Mouse (Mus musculus) urinary bladder, postnatal 14 days (tissue): ENCODE measurements around the gene Vcan.
"Not testable (repeated sequence)": the region's sequence is repeated elsewhere in the genome, so short reads cannot be mapped to it uniquely, and the experiment has no call there.

Experiments
- DNase-seq: peaks from one replicate; pipeline ENCODE4 v3.0.0; 2021; ENCODE audit warnings: low spot score

The Vcan gene

DNA sequence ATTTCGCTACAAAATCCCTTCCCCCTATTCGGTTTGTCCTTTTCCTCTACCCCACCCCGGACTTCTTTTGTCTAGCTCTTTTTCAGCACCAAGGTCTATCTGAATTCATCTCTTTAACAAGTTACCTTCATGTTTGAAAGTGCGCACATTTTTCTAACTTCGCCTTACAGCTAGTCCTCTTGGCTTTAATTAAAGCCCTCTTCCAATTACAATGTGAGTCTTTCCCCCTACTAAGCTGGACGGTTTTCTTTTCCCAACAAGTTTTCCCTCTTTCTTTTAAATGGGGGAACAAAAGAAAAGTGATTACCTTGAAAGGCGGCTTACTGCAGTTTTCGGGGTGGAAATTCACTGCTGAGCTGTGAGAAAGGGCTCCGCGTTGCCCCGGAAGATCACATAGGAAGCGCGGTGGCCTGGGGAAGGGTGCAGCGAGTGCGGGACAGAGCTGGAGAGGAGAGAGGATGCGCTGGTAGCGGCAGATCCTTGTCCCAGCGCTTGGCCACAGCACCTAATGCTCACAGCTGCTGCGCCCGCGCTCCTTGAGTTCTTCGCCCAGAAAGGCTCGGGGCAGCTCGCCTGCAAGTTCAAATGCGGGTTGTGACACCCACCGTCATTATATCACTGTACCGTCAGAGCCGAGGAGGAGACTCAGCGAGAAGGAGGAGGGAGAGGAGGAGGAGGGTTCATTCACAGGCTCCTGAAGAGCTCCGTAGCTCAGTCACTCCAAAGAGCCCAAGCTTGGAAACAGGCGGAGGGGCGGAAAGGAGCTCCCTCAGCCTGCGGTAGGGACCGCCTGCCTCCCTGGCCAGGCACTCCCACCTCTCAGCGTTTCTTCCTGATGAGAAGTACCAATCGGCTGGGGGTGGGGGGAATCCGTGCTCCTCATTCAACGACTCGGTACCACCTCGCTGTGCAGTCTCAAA, at the start of gene Vcan:
Vcan (minus strand) TSS at position 744 of the 920 bp plus-strand sequence.
- peak; percentile 34 for DNase-seq

DNA sequence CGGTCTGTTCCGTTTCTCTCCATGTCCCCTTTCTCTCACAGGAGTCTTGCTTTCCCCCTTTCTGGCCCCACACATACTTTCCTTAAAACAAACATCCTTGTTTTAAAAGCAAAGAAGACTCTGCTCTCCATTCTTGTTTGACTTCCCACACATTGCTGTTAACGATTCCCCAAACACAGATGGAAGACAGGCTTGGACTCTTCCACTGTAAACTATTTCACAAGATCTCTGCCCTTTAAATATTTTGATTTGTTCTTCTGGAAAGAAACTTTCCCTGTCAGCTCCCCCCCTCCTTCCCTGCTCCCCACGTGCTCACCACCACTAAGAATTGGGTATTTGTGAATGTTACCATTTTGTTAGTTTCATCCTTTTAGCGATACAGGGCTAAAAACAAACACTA, 49.2 kb upstream of the Vcan start:
- DNase-seq = no peak

DNA sequence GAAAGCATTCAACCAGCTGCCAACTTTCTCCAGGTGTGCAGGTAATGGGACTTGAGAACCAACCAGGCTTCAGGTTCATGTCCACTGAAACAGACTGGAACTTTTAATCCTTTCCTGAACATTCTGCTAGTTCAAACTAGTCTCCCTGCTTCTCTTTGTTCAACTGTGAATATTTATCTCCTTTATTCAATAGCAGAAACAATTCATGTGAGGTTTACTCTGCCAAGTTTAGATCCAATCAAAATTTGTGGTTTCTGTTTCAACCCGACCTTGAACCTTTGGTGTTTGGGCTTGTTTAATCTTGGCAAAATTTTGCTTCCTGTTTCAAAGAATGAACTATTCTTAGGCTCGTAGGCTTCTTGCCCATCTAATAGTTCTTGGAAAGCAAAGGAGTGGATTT, 40.6 kb upstream of the Vcan start:
- DNase-seq = no peak

DNA sequence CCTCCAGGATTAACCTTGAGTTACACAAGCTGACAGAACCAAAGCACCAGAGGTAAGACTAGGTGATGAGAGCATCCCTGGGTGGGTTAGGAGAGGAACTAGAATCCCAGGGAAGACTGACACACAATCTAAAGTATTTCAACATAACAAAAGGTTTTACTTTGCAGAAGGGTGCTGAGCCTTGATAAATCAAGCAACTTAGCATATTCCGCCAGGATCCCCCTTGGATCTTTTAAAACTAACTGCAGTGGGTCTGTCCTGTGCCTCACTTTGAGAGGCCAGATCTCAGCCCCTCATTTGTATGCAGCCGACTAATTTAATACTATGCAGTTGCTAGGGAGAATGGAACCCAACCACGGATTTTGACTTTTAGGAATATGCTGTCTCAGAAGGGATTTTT, 38.0 kb upstream of the Vcan start:
- no peak for DNase-seq

DNA sequence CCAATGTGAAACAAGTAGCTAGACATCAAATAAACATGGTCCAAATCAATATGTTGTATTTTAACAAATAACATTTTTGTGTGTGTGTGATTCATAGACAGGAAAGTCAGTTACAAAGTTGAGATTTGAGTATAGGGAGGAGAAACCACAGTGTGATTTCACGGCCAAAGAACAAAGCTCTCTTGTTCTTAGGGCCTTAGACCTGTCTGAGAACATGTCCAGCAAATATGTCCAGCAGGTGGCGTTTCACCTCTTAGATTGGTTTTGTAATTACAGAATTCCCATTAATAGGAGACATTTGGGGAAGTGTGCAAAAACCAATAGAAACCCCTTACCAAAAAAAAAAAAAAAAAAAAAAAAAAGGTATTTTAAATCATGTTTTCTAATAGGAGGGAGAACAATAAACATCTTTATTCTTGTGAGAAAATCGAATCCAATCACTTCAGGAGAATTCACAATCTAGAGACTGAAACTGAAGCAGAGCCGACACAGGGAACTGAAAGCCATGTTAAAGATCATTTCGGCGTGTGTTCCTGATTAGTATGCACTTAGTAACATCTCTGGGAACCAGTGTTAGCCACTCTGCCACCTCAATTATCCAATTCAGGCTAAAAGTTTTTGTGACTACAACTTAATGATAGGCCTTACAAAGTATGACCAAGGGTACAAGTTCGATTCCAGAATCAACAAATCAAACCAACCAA, 37.1 kb upstream of the Vcan start:
- peak; percentile 74 for DNase-seq

DNA sequence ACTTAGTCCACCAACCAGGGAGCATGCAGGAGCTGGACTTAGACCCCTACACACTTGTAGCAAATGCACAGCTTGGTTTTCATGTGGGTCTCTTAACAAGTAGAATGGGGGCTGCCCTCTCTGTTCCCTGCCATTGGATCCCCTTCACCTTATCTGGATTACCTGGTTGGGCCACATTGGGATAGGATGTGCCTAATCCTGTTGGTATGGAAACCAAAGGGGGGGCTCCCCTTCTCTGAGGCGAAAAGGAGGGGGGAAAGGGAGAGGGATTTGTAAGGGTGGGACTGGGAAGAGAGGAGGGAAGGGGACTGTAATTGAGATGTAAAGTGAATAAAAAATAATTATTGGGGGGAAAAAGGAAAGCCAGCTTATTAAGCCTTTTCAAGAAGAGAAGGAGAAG, 35.5 kb upstream of the Vcan start:
- no peak for DNase-seq

DNA sequence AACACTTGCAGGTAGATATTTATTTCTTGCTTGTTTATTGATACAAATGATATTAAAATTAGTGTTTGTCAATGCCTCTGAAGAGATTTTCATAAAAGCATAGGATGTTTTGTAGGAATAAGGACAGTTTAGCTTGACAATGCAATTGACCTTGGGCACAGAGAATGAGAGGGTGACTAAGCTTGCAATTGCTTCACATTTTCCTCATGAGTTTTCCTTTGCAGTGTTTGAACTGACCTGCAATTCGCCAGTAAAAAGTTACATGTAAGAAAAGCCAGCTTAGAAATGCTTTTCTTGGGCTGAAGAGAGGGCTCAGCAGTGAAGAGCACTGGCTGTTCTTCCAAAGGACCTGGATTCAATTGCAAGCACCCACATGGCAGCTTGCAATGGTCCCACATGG, 34.8 kb upstream of the Vcan start:
- no peak for DNase-seq

DNA sequence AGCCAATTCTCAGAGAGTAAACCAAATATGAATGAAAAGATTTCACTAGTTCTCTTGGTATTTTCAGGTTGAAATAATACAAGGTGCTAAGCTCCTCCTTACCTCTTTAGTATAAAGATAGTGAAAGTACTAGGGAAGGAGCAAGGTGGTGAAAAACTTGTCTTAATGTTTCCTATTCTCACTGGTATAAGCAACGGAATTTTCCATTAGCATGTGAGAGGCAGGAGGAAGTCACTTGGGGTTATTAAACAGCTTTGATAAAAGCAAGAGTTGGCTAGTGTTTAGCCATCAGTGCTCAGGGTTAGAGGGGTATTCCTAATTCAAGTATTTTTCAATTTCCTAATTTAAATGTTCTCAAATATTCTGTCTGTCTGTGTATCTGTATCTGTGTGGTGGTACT, 24.2 kb upstream of the Vcan start:
- DNase-seq = no peak

DNA sequence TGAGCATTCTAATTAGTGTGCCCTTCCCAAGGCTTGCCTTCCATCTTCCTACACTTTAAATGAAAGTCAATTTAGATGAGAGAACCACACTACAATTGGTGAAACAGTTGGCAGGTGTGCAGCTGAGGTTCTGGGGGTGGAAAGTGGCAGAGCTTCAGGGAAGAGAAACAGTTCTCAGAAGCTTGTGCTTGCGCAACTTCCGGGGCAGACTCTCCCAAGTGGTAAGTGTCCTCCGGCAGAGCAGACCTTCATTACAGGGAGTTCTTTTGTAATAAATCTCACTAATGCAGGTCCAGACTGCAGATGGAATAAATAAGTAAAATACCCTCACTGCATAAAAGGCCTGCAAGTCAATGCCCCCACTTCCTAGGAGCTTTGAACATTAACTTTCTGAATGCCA, 23.7 kb upstream of the Vcan start:
- no peak for DNase-seq

DNA sequence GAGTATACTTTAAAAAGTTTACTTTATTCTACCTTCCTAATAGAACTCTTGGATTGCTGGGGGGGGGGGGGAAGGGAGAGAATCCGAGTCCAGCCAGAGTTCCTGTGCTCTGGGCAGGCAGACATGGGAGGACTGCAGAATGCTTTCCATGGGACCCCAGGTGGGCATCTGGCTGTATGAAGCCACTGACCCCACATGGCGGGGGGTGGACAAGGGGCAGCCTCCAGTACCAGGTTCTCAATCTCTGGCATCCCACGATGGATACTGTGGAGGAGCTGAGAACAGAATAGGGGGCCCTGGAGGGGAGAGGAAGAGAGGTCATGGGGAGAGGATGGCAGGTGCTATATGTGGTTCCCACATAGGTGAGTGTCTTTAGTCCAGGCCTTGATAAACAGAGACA, 20.0 kb upstream of the Vcan start:
- DNase-seq = no peak

DNA sequence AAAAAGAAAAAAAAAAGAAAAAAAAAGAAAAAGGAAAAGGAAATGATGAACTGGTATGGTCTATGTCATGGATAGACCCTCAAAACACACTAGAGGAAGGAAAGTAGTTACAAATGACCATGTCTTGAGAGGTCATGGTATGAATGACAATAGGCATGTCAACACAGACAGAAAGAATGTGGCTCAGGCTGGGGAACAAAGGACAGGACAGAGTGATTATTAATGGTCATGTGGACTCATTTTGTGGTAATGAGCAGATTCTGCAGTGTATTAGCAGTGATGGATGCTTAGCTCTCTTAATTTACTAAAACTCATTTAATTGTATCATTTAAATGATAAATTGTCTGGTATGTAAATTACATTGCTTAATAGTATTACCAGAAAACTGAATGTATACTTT, 14.0 kb upstream of the Vcan start:
- no peak for DNase-seq

DNA sequence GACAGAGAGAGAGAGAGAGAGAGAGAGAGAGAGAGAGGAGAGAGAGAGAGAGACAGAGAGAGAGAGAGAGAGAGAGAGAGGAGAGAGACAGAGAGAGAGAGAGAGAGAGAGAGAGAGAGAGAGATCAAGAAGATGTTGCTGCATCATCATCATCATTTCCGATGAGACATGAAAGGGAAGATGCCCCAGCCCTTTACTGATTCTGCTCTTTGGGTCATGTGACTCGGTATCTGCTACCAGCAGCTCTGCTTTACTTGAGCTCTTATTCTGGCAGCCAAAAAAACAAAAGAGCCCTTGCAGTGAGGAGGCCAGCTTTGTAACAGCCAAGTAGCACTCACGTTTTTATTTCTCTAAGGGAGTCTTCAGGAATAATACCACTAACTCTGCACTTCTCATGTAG, 8.3 kb upstream of the Vcan start:
- not testable (repeated sequence) for DNase-seq

DNA sequence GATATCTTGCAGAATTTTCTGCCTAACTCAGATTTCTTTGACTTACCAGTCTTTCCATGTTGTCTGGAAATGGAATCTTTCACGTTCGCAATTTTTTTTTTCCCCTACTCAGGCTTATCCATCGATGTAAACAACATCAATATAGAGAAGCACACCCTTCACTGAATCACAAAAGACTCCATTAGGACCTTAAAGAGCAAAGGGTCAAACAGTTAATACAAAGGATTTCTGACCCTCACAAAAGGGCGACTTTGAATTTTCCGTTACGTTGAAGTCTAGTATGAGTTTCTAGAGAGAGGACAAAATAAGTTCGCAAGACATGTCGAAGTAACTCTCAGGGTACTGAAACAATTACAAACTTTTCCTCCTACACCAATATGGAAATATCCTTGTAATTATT, 892 bp upstream of the Vcan start:
- no peak for DNase-seq

DNA sequence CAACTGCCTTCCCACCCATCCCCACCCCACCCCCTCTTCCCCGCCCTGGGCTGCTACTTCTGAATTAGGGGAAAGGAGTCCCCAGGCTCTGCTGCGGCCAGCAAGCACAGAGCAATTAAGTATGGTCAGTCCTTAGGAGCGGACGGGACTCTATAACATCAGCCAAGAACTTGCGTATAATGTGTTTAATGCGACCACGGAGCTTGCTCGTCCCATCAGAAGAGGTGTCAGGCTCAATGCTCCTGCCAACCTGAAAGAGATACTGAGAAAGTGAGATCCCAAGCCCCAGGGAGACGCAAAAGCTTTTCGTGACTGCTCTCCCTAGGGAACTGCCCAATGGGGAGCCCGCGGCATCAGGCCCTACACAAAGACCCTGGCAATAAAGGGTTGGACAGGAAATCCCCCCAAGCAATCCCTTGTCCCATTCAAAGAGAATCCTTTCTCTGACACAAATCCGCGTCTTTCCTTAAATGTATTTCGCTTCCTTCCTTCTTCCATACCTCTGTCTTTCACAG, 434 bp upstream of the Vcan start:
- no peak for DNase-seq

DNA sequence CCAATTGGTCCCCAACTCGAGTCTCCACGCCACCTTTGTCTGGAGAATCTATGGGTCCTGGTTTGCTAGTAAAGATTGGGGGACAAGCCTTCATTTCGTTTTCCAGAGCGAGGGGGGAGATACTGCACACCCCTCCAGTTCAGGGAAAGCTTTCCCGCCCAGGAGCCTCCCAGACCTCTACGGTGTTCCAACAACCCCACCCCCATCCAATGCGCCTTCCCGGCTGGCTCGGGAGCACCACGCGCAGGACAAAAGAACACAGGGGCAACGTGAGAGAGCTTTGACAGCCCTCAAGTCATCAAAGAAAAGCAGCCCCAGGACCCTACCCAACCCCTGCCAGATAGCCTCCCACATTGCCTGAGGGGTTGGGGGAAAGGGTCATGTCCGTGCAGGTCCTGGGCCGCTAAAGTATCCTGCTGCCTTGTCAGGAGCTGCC, 1.2 kb downstream of the Vcan start:
- DNase-seq = peak; percentile 21

DNA sequence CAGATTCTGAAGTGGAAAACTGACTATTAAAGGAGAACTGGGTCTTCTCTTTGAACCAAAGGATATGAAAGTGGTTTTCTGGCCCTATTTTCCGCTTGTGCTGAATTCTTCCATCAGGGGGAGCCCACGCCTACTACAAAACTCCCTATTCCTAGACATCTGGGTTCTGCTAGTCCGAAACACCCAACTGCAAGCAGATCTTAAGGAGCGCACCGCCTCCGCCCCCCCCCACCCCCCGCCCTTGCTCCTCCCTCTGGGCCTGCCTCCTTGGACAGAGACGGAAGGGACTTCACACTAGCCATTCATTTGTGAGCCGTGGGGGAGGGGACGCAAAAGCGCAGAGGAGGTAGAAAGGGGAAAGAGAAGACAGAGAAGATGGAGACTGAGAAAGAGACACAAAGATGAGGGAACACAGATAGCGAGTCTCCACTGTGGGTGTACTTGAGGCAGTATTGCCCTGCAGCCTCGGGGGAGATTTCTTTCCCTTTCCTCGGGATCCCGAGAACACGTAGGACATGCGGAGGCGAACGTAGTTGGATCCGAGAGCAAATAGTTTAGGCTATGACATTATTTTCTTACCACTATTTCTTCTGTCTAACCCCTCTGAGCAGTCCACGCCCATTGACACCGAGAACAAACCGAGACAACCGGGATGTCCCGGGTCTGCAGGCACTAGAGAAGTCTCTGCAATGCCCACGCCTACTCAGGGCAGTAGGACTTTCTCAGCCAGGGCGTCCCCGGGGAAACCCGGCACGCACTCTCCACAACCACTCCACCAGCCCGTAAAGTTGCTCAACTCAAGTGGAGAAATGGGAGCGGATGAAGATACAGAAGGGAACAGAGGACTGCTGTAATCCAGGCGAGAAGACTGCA, 1.8 kb downstream of the Vcan start:
- DNase-seq = peak; percentile 71

DNA sequence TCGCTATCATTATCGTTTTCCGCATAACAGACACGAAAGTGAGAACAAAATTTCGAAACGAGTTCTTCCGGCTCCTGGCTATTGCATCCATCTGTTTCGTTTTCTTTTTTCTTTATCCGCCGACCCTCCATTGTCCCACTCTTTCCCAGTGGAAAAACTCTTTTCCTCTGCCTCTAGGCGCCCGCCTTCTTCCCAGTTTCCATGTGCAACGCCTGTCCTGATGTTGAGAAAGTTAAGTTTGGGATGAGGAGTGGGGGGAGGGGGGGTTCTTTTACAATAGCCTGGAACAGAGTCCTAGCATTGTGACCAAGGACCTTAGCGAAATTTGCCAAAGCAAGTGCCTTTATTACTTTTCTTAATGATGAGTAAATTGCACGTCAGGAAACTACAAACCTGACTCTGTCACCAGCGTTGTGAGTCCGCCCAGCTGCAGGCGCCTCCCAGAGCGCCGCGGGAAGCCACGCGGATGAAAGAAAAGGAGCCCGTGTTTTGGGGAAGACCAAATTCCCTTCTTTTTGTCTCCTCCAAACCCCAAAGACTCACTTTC, 2.5 kb downstream of the Vcan start:
- DNase-seq = no peak

DNA sequence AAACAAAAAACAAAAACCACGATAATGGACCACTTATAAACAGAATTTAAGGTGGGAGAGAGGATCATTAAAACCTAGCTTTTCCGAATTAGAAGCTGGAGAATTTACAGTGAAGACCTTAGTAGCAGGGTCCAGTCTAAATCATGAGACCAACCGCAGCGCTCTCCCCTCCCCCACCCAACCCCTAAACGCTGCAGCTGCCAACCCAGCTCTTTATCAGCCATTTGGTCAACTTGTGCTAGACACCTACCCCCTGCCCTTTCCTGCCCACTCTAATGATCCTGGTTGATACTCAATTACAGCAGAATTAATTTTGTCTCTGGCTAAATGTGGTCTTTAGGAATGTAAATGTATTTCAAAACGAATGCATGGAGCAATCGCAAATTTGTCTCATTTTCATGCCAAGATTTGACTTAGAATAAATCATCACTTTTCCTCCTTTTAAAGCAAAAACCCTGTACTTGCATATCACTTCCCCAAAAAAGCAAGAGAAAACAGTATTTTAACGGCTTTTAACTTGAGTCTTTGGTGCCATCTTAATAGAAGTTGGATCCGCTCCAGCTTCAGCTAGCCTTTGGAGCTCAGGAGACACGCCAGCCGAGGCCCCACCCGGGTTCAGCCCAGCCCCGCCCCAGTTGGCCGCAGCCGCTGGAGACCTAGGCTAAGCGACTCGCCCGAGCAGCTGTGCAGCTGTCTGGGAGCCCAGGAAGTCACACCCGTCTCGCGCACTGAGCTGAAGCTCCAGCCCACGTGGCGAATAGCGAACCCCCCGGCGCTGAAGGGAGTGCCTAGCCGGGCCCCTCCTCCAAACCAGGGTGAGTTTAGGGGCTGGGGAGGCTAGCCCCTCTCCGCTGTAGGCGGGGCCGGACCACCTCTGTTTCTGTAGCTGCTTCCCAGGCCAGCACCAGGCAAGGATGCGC, 3.3 kb downstream of the Vcan start:
- DNase-seq = peak; percentile 86

DNA sequence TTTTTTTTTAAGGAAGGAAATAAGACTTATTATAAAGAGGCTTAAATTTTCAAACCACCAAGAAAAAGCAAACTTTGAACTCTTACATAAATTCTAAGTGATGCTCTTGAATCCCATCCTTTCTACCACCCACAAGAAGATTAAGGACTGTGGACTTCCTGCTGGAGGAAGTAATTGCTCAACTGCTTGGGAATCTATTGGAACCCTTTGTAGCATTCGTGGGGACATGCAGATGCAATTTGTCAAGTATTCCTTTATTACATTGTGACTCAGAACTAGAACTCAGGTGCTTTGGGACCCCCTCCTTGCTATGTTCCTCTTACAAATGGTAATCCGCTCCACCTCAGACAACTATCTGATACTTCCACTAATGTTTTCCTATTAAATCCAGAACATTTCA, 4.0 kb downstream of the Vcan start:
- no peak for DNase-seq

DNA sequence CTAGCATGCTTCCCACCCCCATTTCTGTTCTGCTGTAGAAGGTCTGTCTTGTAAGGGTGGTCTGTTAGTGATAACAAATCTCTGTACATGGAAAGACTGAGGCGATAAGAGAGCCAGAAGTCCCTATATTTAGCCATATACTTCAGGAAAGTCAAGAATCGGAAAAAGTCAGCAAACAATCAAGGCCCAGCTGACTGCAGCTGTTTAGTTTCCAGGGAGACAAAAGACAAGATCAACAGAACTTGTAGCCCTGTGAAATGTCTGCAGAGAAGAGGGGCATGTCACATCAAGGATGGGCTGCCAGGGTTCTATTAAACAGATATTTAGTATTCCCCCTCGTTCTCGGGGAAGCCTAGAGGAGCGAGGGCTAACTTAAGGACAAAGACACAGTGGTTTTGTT, 7.2 kb downstream of the Vcan start:
- no peak for DNase-seq

DNA sequence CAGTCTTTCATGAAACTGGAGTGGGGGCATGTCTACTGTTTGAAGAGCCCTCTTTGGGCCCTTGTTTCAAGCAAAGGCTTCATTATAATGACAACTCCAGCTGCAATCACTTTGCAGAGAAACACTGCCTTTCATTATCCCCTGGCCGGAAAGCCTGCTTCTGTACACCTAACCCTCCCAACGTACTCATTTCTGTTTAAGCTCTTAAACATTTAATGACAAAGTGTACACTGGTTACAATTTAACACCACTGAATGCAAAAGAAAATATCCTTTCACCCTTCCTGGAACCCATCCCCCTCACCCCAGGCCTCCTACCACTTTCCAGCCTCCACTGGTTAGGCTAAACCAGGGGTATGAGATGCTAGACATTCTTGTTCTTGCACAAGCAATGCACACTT, 15.8 kb downstream of the Vcan start:
- DNase-seq = no peak
